Mouse (Mus musculus): ENCODE measurements around the gene Nphp1.

- no peak for TF ChIP-seq REST (IDR thresholded peaks at IDR 0.05; ENCODE audit: insufficient read depth, insufficient read length)
- no peak for TF ChIP-seq USF1 (IDR thresholded peaks at IDR 0.05; ENCODE audit: low read depth)
- no peak for TF ChIP-seq POLR2A (IDR thresholded peaks at IDR 0.05; ENCODE audit: insufficient read length, low read depth)
- TF ChIP-seq MAX (IDR thresholded peaks at IDR 0.05; ENCODE audit: low read depth), result no peak
- no peak for TF ChIP-seq POLR2AphosphoS2 (IDR thresholded peaks at IDR 0.05; ENCODE audit: insufficient read length, low read depth)
- no peak for TF ChIP-seq CEBPB (IDR thresholded peaks at IDR 0.05; ENCODE audit: insufficient read depth, poor library complexity, severe bottlenecking)
- TF ChIP-seq TCF12 (IDR thresholded peaks at IDR 0.05; ENCODE audit: insufficient read depth, poor library complexity, severe bottlenecking), result no peak
- TF ChIP-seq MYOG (IDR thresholded peaks at IDR 0.05; ENCODE audit: control insufficient read depth in 1 of 3, insufficient read depth in 1 of 3, insufficient read length in 2 of 3, low read depth in 2 of 3), result no peak
- no peak for TF ChIP-seq MYOD1 (IDR thresholded peaks at IDR 0.05; ENCODE audit: control insufficient read depth in 1 of 3, insufficient read length in 2 of 3, low read depth in 2 of 3)
- TF ChIP-seq E2F4 (IDR thresholded peaks at IDR 0.05; ENCODE audit: insufficient read depth), result no peak
- TF ChIP-seq SRF (IDR thresholded peaks at IDR 0.05; ENCODE audit: control insufficient read depth, insufficient read length, low read depth), result no peak
- TF ChIP-seq TCF3 (IDR thresholded peaks at IDR 0.05; ENCODE audit: insufficient read length, low read depth), result no peak
Measured at GRCm38 (mm10) chr2:127737885-127738284, 50.8 kb downstream of the Nphp1 start.

Data from myocyte (in vitro differentiated cells).